10 mouse cellular contexts compared by ENCODE assay signal in the genomic region with DNA sequence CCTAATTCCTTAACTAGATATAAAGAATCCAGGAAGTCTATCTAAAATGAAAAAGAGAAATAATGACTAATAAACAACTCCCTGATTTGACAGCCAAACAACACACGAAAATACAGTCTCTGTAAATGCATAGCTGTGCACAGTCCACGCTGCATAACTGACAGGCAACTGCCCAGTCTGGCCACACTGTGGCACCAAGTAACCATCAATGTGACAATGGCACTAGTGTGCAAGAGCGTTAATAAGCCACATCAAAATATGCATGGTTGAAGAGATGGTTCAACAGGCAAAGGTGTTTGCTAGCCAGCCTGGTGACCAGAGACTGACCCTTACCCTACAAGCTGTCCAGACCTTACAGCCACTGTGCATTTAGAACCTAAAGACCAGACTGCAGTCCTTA. TPM values are rescaled to one million over a fixed set of nuclear protein-coding genes. Genes with fewer than 3 reads are reported as not detected.
A peak's percentile ranks its signal among the peaks of the same experiment; 100 is the strongest.
DNase-seq lines count a peak whose midpoint lies in the region; ATAC-seq and TF ChIP-seq lines count a peak whose summit lies in the region.
"Had no signal": no experiment of that assay in that cellular context is flagged by ENCODE, and none has a peak within 500 bp of the region (broad histone marks: within the 10 kb centered on the region; RNA-seq: fewer than 3 reads in every experiment).

No protein-coding gene starts in this region.

- DNase-seq in cerebellum, adult 11 months, result no peak
- peak; percentile 18 for DNase-seq in kidney, adult 9 months
- no peak for DNase-seq in kidney, postnatal 14 days
- no peak for DNase-seq in Patski (ENCODE audit: low read depth, low spot score)
- peak; percentile 42 for DNase-seq in lung, postnatal 36 days
- no peak for DNase-seq in urinary bladder, postnatal 25 days (ENCODE audit: low spot score)
- no peak for DNase-seq in kidney, adult 11 months

- in situ Hi-C loops in Patski (cut with MboI; ENCODE audit: low pct_unique_long_range_greater_than_20kb), result no loop called here

- CTCF ChIA-PET in Patski (lab: Charles Lee), result interaction anchor here (0.7 to 1.0 kb wide), 3 partner anchors 13 to 30 kb away, joined by 3 to 5 read pairs (median 3); no protein-coding TSS in a partner anchor

- POLR2A ChIA-PET in Patski (lab: Charles Lee), result no interaction called here

- H3K27me3 ChIP-seq in Patski, result no peaks in the 10 kb centered on the region
- H3K27me3 ChIP-seq: limb, embryonic 13.5 days; neural tube, embryonic 12.5 days had no signal

- ATAC-seq in cerebellum, adult (ENCODE audit: insufficient number of reproducible peaks, low FRiP score, low TSS enrichment), result 0 out of 2 replicates have a peak, but pooled peaks have one; percentile 36
- no peak for ATAC-seq in Patski

- TF ChIP-seq CTCF in Patski (IDR thresholded peaks at IDR 0.05), result peak; percentile 54

RNA-seq across cellular contexts. Expression of a gene that starts 17.6 kb away (rescaled TPM):
- 35.1 TPM for polyA plus RNA-seq in Patski (2021)

RNA-seq across cellular contexts. Expression of a gene that starts 41.1 kb away (rescaled TPM):
- 0.87 TPM for polyA plus RNA-seq in Patski (2021)

Comparison
In these comparisons a context has a peak if more than half of its experiments do, and no peak if none do; other contexts are left out.
1. DNase-seq: peak in kidney, adult 9 months (single experiment) and lung, postnatal 36 days (single experiment); none in cerebellum, adult 11 months (single experiment), kidney, postnatal 14 days (single experiment), Patski (single experiment), urinary bladder, postnatal 25 days (single experiment) and kidney, adult 11 months (single experiment).